Mouse (Mus musculus): ENCODE data around the gene Gm17334. TPM values are rescaled to one million over a fixed set of nuclear protein-coding genes. Genes with fewer than 3 reads are reported as not detected.
A peak's percentile ranks its signal among the peaks of the same experiment; 100 is the strongest.

Gene Gm17334
- polyA plus RNA-seq, 1 experiment from 2014 or later, result 0.13 TPM

DNA sequence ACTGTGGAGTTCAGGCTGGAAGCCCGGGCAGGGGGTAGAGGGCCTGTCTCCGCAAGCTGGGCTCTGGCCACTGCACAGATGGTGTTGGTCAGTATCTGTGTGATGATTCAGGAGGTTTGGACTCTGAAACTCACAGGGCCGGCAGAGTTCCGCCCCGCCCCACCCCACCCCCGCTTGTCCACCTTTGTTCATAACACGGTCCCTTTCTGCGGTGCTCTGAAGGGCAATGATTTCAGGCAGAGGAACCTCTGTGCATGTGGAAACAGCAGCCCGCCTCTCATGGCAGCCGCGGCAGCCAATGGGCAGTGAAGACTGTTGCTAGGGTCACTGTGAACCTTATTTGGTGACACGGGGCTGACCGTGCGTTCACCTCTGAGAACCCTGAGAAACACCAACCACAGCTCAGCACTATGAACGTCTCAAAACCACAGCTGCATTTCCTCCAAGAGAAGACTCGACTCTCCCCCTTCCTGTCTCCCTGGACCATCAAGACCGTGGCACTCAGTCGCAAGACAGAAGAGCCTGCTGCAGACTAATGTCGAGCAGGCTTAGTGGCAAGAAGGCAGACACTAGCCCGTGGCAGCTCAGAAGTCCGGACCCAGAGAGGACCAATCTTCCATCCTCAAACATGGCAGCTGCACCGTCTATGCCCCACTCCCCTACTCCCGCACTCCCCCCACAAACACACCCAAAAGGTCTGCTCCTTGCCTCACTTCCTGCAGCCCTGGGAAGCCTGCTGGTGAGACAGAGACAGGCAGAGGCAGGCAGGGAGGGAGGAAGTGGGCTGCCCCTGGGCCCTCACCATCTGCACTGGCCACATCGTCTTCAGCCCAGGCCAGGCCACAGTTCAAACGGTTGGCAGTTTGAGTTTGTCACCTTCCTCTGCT is 21.9 kb upstream of the Gm17334 start:
- peak; percentile 63 for ATAC-seq
- Histone ChIP-seq H3K27ac (peak overlapping the region; percentile 75), H3K36me3 (no peaks in the 10 kb centered on the region), H3K27me3 (replicated peaks) (no peaks in the 10 kb centered on the region), H3K4me3 (0 out of 2 replicates have a peak overlapping the region, but pooled peaks have one; percentile 7), H3K9me3 (replicated peaks) (no peaks in the 10 kb centered on the region), H3K9ac (no peak overlapping the region), H3K4me2 (peak overlapping the region; percentile 40), H3K4me1 (peaks cover 42% of the 10 kb centered on the region)
- WGBS (ENCODE audit: insufficient replicate concordance), result 9% methylated on average over 25 of the region's 25 CpGs

DNA sequence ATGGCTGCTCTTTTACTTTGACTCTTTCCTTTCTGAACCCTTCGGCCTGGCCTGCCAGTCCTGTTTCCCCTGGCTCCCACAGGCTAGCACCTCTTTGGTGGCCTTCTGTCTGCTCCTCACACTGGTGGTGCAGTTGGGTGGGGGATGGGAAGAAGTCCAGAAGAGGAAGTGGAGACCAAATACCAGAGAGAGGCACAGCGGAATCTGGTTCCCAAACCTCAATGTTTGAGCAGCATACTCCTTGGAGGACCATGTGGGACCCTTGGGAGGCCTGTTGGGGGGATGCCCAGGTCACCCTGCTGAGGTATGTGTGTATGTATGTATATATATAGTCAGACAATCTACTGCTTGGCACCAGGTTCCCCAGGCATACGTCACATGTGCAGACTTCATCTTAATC is 21.0 kb upstream of the Gm17334 start:
- peak overlapping the region; percentile 40 for H3K4me2 ChIP-seq
- no peak overlapping the region for H3K9ac ChIP-seq
- H3K4me1 ChIP-seq, result peaks cover 49% of the 10 kb centered on the region
- H3K36me3 ChIP-seq, result no peaks in the 10 kb centered on the region
- peak overlapping the region; percentile 75 for H3K27ac ChIP-seq
- WGBS (ENCODE audit: insufficient replicate concordance), result 30% methylated on average over 3 of the region's 3 CpGs
- no peak overlapping the region for H3K4me3 ChIP-seq
- no peaks in the 10 kb centered on the region for H3K27me3 ChIP-seq (replicated peaks)
- ATAC-seq, result no peak
- H3K9me3 ChIP-seq (replicated peaks), result no peaks in the 10 kb centered on the region

DNA sequence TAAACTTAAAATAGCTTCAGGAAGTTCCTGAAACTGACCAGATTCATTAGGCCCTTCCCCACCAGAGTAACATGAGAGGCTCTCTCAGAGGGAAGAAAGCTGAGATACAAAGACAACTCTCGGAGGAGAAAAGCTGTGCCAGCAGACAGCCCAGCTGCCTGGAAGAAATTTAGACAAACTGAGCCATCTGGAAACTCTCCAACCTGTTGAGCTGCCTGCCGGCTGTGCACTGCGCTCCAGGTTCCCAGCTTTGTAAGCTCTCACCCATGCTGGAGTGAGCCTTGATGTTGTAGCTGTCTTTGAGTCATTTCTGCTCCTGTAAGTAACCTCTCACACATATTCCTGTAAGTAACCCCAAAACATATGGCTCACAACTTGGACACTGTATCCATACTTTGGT is 20.0 kb upstream of the Gm17334 start:
- H3K27me3 ChIP-seq (replicated peaks), result no peaks in the 10 kb centered on the region
- H3K36me3 ChIP-seq, result no peaks in the 10 kb centered on the region
- no peak overlapping the region for H3K27ac ChIP-seq
- H3K9me3 ChIP-seq (replicated peaks), result no peaks in the 10 kb centered on the region
- no peak overlapping the region for H3K4me3 ChIP-seq
- ATAC-seq, result no peak
- no peak overlapping the region for H3K4me2 ChIP-seq
- no peak overlapping the region for H3K9ac ChIP-seq
- 79% methylated on average over 3 of the region's 3 CpGs for WGBS (ENCODE audit: insufficient replicate concordance)
- peaks cover 59% of the 10 kb centered on the region for H3K4me1 ChIP-seq

DNA sequence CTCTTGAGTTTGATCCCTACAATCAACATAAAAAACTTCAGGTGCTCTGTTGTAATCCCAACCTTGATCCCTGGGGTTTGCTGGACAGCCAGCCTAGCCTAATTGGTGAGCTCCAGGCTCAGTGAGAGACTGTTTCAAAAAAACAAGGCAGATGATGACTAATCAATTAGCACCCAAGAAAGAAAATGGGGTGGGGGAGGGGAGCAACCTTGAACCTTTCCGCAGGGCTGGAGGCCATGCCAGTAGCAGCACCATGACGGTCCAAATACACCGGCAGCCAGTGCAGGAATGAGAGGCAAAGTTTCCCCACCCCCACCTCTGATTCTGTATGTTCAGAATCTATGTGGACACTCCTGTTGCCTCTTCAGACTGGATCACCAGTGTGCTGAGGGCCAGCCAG is 16.3 kb upstream of the Gm17334 start:
- Histone ChIP-seq H3K36me3 (no peaks in the 10 kb centered on the region), H3K9ac (no peak overlapping the region), H3K27me3 (replicated peaks) (no peaks in the 10 kb centered on the region), H3K4me1 (peaks cover 29% of the 10 kb centered on the region; the same call in 1 of the 2 replicates), H3K9me3 (replicated peaks) (no peaks in the 10 kb centered on the region), H3K4me2 (no peak overlapping the region), H3K4me3 (no peak overlapping the region), H3K27ac (no peak overlapping the region)
- no peak for ATAC-seq
- 55% methylated on average over 3 of the region's 3 CpGs for WGBS (ENCODE audit: insufficient replicate concordance)

DNA sequence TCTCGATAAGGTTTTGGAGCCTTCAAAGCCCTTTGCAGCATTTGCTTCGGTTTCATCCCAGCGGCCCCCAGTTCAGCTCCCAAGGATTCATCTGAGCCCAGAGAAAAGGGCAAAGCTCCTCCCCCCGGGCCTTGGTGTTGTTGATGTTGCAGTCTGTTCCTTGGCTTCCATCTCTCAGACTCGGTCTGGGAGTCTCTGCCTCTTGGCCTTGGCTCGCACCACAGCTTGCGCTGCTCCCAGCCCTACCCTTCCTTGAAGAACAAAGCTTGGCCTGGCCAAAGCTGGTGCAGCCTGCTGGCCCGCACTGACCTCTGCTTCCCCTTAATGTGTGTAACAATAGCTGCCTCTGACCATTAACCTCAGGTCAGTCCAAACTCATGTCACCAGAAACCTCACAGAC is 15.2 kb upstream of the Gm17334 start:
- H3K4me3 ChIP-seq, result no peak overlapping the region
- H3K36me3 ChIP-seq, result no peaks in the 10 kb centered on the region
- no peaks in the 10 kb centered on the region for H3K27me3 ChIP-seq (replicated peaks)
- peaks cover 21% of the 10 kb centered on the region; the same call in 1 of the 2 replicates for H3K4me1 ChIP-seq
- no peak overlapping the region for H3K27ac ChIP-seq
- no peak overlapping the region for H3K4me2 ChIP-seq
- ATAC-seq, result no peak
- no peak overlapping the region for H3K9ac ChIP-seq
- WGBS (ENCODE audit: insufficient replicate concordance), result 71% methylated on average over 8 of the region's 8 CpGs
- H3K9me3 ChIP-seq (replicated peaks), result no peaks in the 10 kb centered on the region

DNA sequence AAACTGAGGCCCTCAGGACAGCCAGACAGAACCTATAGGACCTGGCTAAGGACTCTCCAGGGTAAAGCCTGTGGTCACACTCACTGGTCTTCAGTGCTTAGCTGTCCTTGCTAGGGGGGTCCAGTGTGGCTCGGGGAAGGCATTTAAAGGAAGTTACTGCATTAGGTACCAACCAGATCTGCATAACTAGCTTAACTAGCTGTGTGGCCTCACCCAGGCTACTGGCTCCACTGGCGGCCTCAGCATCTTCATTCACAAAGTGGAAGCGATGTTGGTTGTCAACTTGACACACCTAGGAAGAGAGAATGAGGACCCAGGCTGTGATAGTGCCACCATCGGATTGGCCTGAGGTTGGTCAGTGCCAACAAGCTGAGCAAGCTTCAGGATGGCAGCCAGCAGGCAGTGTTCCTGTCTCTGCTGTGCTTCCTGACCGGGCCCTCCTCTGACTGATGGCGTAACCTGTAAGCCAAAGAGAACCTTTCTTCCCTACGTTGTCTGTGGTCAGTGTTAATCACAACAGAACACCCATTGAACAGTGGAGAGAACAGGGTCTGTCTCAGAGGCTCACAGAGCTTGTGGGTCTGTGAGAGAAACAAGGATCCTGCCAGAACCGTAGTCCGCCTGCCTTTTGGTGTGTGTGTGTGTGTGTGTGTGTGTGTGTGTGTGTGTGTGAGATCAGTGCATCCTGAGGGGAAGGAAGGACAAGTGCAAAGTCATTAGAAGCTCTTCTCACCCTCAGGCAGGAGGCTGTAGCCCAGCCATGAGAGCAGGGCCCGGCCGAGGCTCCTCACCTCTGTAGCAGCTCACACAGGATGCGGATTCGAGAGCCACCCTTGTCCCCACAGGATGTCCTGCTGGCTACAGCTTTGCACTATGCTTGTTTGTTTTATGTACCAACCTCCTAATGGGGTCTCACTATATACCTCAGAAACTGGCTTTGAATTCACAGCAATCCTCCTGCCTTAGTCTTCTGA is 13.4 kb upstream of the Gm17334 start:
- no peak overlapping the region for H3K4me3 ChIP-seq
- no peak overlapping the region for H3K27ac ChIP-seq
- H3K27me3 ChIP-seq (replicated peaks), result no peaks in the 10 kb centered on the region
- ATAC-seq, result no peak
- H3K36me3 ChIP-seq, result no peaks in the 10 kb centered on the region
- peaks cover 22% of the 10 kb centered on the region; the same call in 1 of the 2 replicates for H3K4me1 ChIP-seq
- H3K9ac ChIP-seq, result no peak overlapping the region
- 52% methylated on average over 13 of the region's 13 CpGs for WGBS (ENCODE audit: insufficient replicate concordance)
- H3K4me2 ChIP-seq, result no peak overlapping the region
- no peaks in the 10 kb centered on the region for H3K9me3 ChIP-seq (replicated peaks)

DNA sequence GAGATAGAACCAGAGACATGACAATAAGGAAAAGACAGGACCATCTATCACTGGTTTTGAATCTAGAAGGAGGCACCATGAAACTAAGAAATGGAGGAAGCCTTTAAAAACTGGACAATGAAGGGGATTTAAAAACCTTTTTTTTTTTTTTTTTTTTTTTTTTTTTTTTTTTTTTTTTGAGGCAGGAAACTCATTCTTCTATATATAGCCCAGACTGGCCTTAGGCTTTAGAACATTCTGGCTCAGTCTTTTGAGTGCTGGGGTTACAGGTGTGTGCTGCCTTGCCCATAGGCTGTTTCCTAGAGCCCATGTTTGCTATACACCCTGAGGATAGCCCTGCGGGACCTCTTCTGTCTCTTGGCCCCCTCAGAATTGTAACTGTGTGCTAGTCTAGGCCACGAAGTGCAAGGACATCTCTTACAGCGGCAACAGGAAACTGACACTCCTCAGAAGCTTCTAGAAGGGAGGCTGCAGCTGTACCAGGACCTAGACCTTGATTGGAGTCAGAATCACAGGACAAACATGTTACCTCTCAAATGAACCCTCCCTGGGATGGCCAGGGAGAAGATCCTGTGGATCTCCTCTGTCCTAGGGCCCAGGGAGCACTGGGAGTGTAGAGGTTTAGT is 12.4 kb upstream of the Gm17334 start:
- Histone ChIP-seq H3K9ac (no peak overlapping the region), H3K9me3 (replicated peaks) (no peaks in the 10 kb centered on the region), H3K4me2 (no peak overlapping the region), H3K4me1 (peaks cover 23% of the 10 kb centered on the region), H3K27ac (no peak overlapping the region), H3K27me3 (replicated peaks) (no peaks in the 10 kb centered on the region), H3K36me3 (no peaks in the 10 kb centered on the region), H3K4me3 (no peak overlapping the region)
- WGBS (ENCODE audit: insufficient replicate concordance), result 46% methylated on average over 3 of the region's 3 CpGs
- ATAC-seq, result no peak

DNA sequence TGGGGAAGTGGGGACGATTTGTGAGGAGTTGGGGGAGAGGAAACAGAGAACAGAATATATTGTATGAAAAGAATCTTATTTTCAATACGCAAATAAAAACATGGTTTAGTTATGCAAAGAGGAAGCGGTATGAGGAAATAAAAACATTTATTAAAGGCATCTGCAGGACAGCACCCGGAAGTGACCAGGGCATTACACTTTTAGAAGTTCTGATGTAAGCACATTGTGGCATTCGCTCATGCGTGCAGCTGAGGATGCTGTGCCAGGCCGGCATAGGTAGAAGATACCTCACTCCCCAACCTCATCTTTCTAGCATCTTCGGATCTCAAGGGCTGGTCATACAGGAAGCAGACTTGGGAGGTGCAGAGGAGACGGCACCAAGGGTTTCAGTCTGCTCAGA is 10.3 kb upstream of the Gm17334 start:
- WGBS (ENCODE audit: insufficient replicate concordance), result 73% methylated on average over 9 of the region's 9 CpGs

DNA sequence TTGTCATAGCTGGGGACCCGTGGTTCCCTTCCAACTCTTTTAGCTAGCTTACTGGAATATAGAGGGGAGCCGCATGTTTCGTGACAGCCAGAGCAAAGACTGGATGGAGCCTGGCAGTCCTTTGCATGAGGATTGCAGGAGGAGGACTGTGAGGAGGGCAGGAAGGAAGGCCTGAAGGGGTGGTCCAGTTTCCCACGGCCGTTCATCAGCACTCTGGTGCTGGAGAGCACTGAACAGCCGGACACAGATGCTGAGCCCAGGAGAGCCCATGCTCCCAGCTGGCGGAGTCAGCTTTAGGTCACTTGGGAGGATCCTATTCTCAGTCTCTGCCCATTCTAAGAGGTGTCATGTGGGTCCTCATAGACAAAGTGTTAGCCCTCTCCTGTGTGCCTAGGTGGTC is 9.0 kb upstream of the Gm17334 start:
- no peaks in the 10 kb centered on the region for H3K27me3 ChIP-seq (replicated peaks)
- H3K4me2 ChIP-seq, result no peak overlapping the region
- H3K4me1 ChIP-seq, result peaks cover 18% of the 10 kb centered on the region
- no peaks in the 10 kb centered on the region for H3K9me3 ChIP-seq (replicated peaks)
- H3K9ac ChIP-seq, result no peak overlapping the region
- H3K27ac ChIP-seq, result no peak overlapping the region
- 69% methylated on average over 7 of the region's 7 CpGs for WGBS (ENCODE audit: insufficient replicate concordance)
- peaks cover 10% of the 10 kb centered on the region; the same call in 1 of the 2 replicates for H3K36me3 ChIP-seq
- H3K4me3 ChIP-seq, result no peak overlapping the region
- no peak for ATAC-seq

More for the DNA sequence above, 10.3 kb upstream of the Gm17334 start:
- H3K27ac ChIP-seq, result no peak overlapping the region
- peaks cover 22% of the 10 kb centered on the region for H3K4me1 ChIP-seq
- no peak overlapping the region for H3K4me2 ChIP-seq
- H3K9ac ChIP-seq, result no peak overlapping the region
- H3K4me3 ChIP-seq, result no peak overlapping the region
- peaks cover under 1% of the 10 kb centered on the region; the same call in 1 of the 2 replicates for H3K36me3 ChIP-seq
- H3K27me3 ChIP-seq (replicated peaks), result no peaks in the 10 kb centered on the region
- ATAC-seq, result no peak
- H3K9me3 ChIP-seq (replicated peaks), result no peaks in the 10 kb centered on the region

DNA sequence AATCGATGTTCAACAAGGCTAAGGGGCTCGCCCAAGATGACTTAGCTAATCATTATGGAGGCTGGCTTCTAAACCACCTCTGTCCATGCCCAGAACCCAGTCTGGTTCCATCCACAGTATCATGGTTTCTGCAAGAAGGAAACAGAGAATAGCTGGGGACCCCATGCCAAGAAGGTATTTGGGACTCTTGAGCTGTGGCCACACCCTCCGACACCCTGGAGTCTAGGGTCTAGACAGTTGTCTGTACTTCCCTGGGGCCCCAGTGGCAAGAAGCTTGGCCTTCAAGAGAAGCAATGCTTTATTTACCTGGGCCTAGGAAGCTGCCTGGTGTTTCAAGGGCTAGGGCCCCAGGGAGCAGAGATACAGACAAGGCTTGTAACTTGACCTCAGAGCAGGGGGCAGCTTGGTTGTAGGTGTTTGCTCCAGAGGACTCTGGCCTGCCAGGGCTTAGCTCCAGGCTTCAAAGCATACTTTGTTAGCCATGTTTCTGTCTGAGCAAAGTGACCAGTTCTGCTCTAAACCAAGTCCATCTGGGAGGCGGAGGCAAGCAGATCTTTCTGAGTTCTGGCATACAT is 8.3 kb upstream of the Gm17334 start:
- WGBS (ENCODE audit: insufficient replicate concordance), result 71% methylated on average over 4 of the region's 4 CpGs
- H3K4me1 ChIP-seq, result peaks cover 18% of the 10 kb centered on the region
- no peak overlapping the region for H3K4me3 ChIP-seq
- H3K36me3 ChIP-seq, result peaks cover 17% of the 10 kb centered on the region; the same call in 1 of the 2 replicates
- H3K4me2 ChIP-seq, result no peak overlapping the region
- H3K27me3 ChIP-seq (replicated peaks), result no peaks in the 10 kb centered on the region
- H3K9me3 ChIP-seq (replicated peaks), result no peaks in the 10 kb centered on the region
- ATAC-seq, result no peak
- no peak overlapping the region for H3K9ac ChIP-seq
- no peak overlapping the region for H3K27ac ChIP-seq

DNA sequence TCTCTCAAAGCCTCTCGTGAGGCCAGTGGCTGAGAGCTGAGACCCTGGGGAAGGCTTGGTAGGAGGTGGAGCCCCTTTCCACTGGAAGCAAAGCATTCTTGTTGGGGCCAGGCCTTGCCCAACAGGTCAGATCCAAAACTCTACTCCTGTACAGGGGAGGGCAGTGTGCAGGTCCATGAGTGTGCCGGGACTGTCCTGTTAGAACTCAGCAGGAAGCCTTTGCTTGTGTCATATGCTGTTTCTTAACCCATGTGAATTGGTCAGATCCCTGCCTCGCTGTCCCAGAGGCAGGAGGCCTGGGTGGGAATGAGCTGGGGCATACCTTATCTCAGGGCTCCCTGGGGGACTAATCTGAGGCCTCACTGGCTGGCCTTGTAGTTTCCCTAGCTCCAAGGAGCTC is 7.3 kb upstream of the Gm17334 start:
- H3K27me3 ChIP-seq (replicated peaks), result no peaks in the 10 kb centered on the region
- H3K4me2 ChIP-seq, result no peak overlapping the region
- H3K4me3 ChIP-seq, result no peak overlapping the region
- ATAC-seq, result 0 out of 2 replicates have a peak, but pooled peaks have one; percentile 13
- peaks cover 18% of the 10 kb centered on the region for H3K4me1 ChIP-seq
- no peak overlapping the region for H3K9ac ChIP-seq
- WGBS (ENCODE audit: insufficient replicate concordance), result 52% methylated on average over 3 of the region's 3 CpGs
- peaks cover 26% of the 10 kb centered on the region; the same call in 1 of the 2 replicates for H3K36me3 ChIP-seq
- no peaks in the 10 kb centered on the region for H3K9me3 ChIP-seq (replicated peaks)
- H3K27ac ChIP-seq, result no peak overlapping the region

Measured in liver, embryonic 12.5 days (tissue).